Mouse (Mus musculus) liver, embryonic 14.5 days (tissue): ENCODE measurements around the gene Traf7. TPM values are rescaled to one million over a fixed set of nuclear protein-coding genes. Genes with fewer than 3 reads are reported as not detected.

Experiments used
- ATAC-seq: fragments of 200-750 bp; cut with Nextera tagmentation; 2 replicates; pipeline ENCODE4 v1.8.0; 2017; ENCODE audit warnings: moderate number of reproducible peaks, mild to moderate bottlenecking, moderate library complexity; ENCODE audit not compliant: insufficient read depth
- DNase-seq, 3 experiments: peaks; one replicate each; pipeline ENCODE4 v3.0.0-alpha.2; 2012 to 2013; ENCODE audit warnings: low read depth in 3 of 3, low spot score in 3 of 3
- H3K27ac ChIP-seq: fragments of 300-500 bp; sonication (generic); 2 replicates; pipeline ENCODE4 v1.5.1; 2014; ENCODE audit warnings: moderate library complexity, mild to moderate bottlenecking, control low read depth, inconsistent platforms
- H3K27me3 ChIP-seq: fragments of 300-500 bp; sonication (generic); 2 replicates; pipeline ENCODE4 v1.6.1; 2014; ENCODE audit warnings: mild to moderate bottlenecking, low read length, moderate library complexity; ENCODE audit not compliant: control insufficient read depth, insufficient read depth
- H3K36me3 ChIP-seq: fragments of 300-500 bp; sonication (generic); replicated peaks from 2 replicates; pipeline ENCODE4 v1.6.1; 2014; ENCODE audit warnings: low read depth; ENCODE audit not compliant: control insufficient read depth, insufficient read depth
- H3K4me1 ChIP-seq, 2 experiments: fragments of 200-500 bp in 1 of 2; fragments of 300-500 bp in 1 of 2; sonication (generic) in 1 of 2; replicated peaks; 2 replicates each; pipeline ENCODE4 v1.6.1; 2012 to 2014; ENCODE audit warnings: antibody characterized with exemption in 1 of 2, inconsistent platforms in 1 of 2, low read length in 1 of 2; ENCODE audit not compliant: control insufficient read depth in 2 of 2, insufficient read depth in 2 of 2
- H3K4me2 ChIP-seq: fragments of 300-500 bp; sonication (generic); 2 replicates; pipeline ENCODE4 v1.6.1; 2014; ENCODE audit warnings: low read depth, mild to moderate bottlenecking, control low read depth, moderate library complexity
- H3K4me3 ChIP-seq, 2 experiments: fragments of 200-500 bp in 1 of 2; fragments of 300-500 bp in 1 of 2; sonication (generic) in 1 of 2; 2 replicates each; pipeline ENCODE4 v1.5.1; 2012 to 2014; ENCODE audit warnings: low read depth in 2 of 2, low read length in 2 of 2, mild to moderate bottlenecking in 2 of 2, control low read depth in 1 of 2, inconsistent platforms in 1 of 2, moderate library complexity in 1 of 2; ENCODE audit not compliant: insufficient read depth in 1 of 2
- H3K9ac ChIP-seq: fragments of 300-500 bp; sonication (generic); replicated peaks from 2 replicates; pipeline ENCODE4 v1.6.1; 2014; ENCODE audit warnings: mild to moderate bottlenecking, control low read depth, moderate library complexity
- H3K9me3 ChIP-seq: fragments of 300-500 bp; sonication (generic); 2 replicates; pipeline ENCODE4 v1.6.1; 2016; ENCODE audit warnings: low read length, mixed read lengths; ENCODE audit not compliant: control insufficient read depth
- CTCF ChIP-seq: IDR thresholded peaks from 2 replicates; pipeline ENCODE4 v1.5.1; 2016; ENCODE audit warnings: antibody characterized with exemption, low read depth, control low read depth
- EP300 ChIP-seq: IDR thresholded peaks from 2 replicates; pipeline ENCODE4 v1.6.1; 2016; ENCODE audit warnings: antibody characterized with exemption, low read depth
- WGBS: fragments of 180-500 bp; shearing (Covaris S2); extraction: QIAGEN DNeasy Blood & Tissue Kit; methylation state at CpG from one replicate; pipeline ENCODE4 v1.1.7; 2014; ENCODE audit not compliant: insufficient replicate concordance; 5-methylcytosine and 5-hydroxymethylcytosine counted together
- polyA plus RNA-seq, 2 experiments: library from polyadenylated mRNA; depleted of rRNA in 1 of 2; stranded (reverse) in 1 of 2; unstranded in 1 of 2; fragments of >200 nt; fragmentation: Nextera tagmentation in 1 of 2; extraction: Ambion mirVana in 1 of 2; gene quantifications; 2 replicates each; pipeline versions ENCODE4 v1.2.1 to v1.2.3; 2012 to 2014

Traf7 gene
- polyA plus RNA-seq, 2 experiments: 25.6 to 64.2 TPM

GRCm38 (mm10) chr17:24548435-24548834 is 20.7 kb upstream of the Traf7 start:
- H3K36me3 ChIP-seq: no peaks in the 10 kb centered on the region
- peak overlapping the region in 1 of 2 experiments; percentile 67; a peak in 2 of 4 replicates for H3K4me3 ChIP-seq
- DNase-seq (no peak), ATAC-seq (no peak)
- no peaks in the 10 kb centered on the region for H3K9me3 ChIP-seq
- H3K27me3 ChIP-seq: no peaks in the 10 kb centered on the region
- peak overlapping the region; percentile 91 for H3K4me2 ChIP-seq
- H3K27ac ChIP-seq: peak overlapping the region; percentile 84
- 12% methylated on average over 9 of the region's 9 CpGs for WGBS
- TF ChIP-seq CTCF (no peak), EP300 (no peak)
- peaks cover 12 to 17% of the 10 kb centered on the region in 2 experiments for H3K4me1 ChIP-seq
- H3K9ac ChIP-seq: peak overlapping the region; percentile 73

- Histone ChIP-seq H3K9me3 (no peaks in the 10 kb centered on the region), H3K4me2 (no peak overlapping the region), H3K9ac (no peak overlapping the region), H3K4me3 (no peak overlapping the region), H3K4me1 (peaks cover 12 to 14% of the 10 kb centered on the region in 2 experiments), H3K27me3 (no peaks in the 10 kb centered on the region), H3K36me3 (no peaks in the 10 kb centered on the region), H3K27ac (no peak overlapping the region)
- 64% methylated on average over 3 of the region's 3 CpGs for WGBS
- DNase-seq (no peak), ATAC-seq (no peak)
- TF ChIP-seq EP300 (no peak), CTCF (no peak)
Measured at GRCm38 (mm10) chr17:24546234-24546633, 18.5 kb upstream of the Traf7 start.

GRCm38 (mm10) chr17:24545247-24545646 is 17.5 kb upstream of the Traf7 start:
- WGBS: 73% methylated on average over 2 of the region's 2 CpGs
- no peak overlapping the region for H3K4me3 ChIP-seq
- no peak overlapping the region for H3K4me2 ChIP-seq
- H3K27ac ChIP-seq: no peak overlapping the region
- ATAC-seq (no peak), DNase-seq (no peak)
- H3K9me3 ChIP-seq: no peaks in the 10 kb centered on the region
- TF ChIP-seq CTCF (peak; percentile 5; the same call in 1 of the 2 replicates), EP300 (no peak)
- H3K9ac ChIP-seq: no peak overlapping the region
- no peaks in the 10 kb centered on the region for H3K27me3 ChIP-seq
- H3K36me3 ChIP-seq: no peaks in the 10 kb centered on the region
- H3K4me1 ChIP-seq: peaks cover 5 to 7% of the 10 kb centered on the region in 2 experiments; a peak in 3 of 4 replicates

GRCm38 (mm10) chr17:24544613-24545012 is 16.9 kb upstream of the Traf7 start:
- ATAC-seq: no peak
- 32% methylated on average over 12 of the region's 12 CpGs for WGBS
- peaks cover 5 to 7% of the 10 kb centered on the region in 2 experiments; a peak in 3 of 4 replicates for H3K4me1 ChIP-seq
- no peaks in the 10 kb centered on the region for H3K9me3 ChIP-seq
- H3K9ac ChIP-seq: no peak overlapping the region
- H3K4me3 ChIP-seq: no peak overlapping the region
- H3K36me3 ChIP-seq: no peaks in the 10 kb centered on the region
- H3K27ac ChIP-seq: no peak overlapping the region
- TF ChIP-seq CTCF (no peak), EP300 (no peak)
- DNase-seq: no peak
- no peak overlapping the region for H3K4me2 ChIP-seq
- no peaks in the 10 kb centered on the region for H3K27me3 ChIP-seq

- Histone ChIP-seq H3K27ac (no peak overlapping the region), H3K36me3 (no peaks in the 10 kb centered on the region), H3K27me3 (no peaks in the 10 kb centered on the region), H3K4me2 (no peak overlapping the region), H3K9me3 (no peaks in the 10 kb centered on the region), H3K4me1 (no peaks in the 10 kb centered on the region), H3K9ac (no peak overlapping the region), H3K4me3 (no peak overlapping the region)
- ATAC-seq (peak; percentile 63; the same call in 1 of the 2 replicates), DNase-seq (peak in 1 of 3 experiments; percentile 63)
- TF ChIP-seq EP300 (no peak), CTCF (peak; percentile 93)
- 2% methylated on average over 3 of the region's 3 CpGs for WGBS
Measured at GRCm38 (mm10) chr17:24540375-24540774, 12.6 kb upstream of the Traf7 start.
